Mouse (Mus musculus) thymus, adult 2 months (tissue): ENCODE results near the gene Vmn1r51. TPM values are rescaled to one million over a fixed set of nuclear protein-coding genes. Genes with fewer than 3 reads are reported as not detected.
"Not testable (repeated sequence)": the region's sequence is repeated elsewhere in the genome, so short reads cannot be mapped to it uniquely, and the experiment has no call there.

ENCODE experiments used
- DNase-seq: peaks from one replicate; pipeline ENCODE4 v3.0.0; 2021
- H3K27ac ChIP-seq: fragments of 200-500 bp; 2 replicates; pipeline ENCODE4 v1.5.1; 2012; ENCODE audit warnings: low read length, control low read depth; ENCODE audit not compliant: control insufficient read depth, insufficient read depth
- H3K27me3 ChIP-seq: fragments of 200-500 bp; 2 replicates; pipeline ENCODE4 v1.6.1; 2012; ENCODE audit warnings: mild to moderate bottlenecking, low read length, moderate library complexity, mixed read lengths; ENCODE audit not compliant: control insufficient read depth, insufficient read depth
- H3K36me3 ChIP-seq: fragments of 200-500 bp; 2 replicates; pipeline ENCODE4 v1.6.1; 2012; ENCODE audit warnings: mild to moderate bottlenecking, low read length, moderate library complexity; ENCODE audit not compliant: control insufficient read depth, insufficient read depth
- H3K4me1 ChIP-seq: fragments of 200-500 bp; replicated peaks from 2 replicates; pipeline ENCODE4 v1.6.1; 2012; ENCODE audit warnings: low read length; ENCODE audit not compliant: control insufficient read depth, insufficient read depth
- H3K4me3 ChIP-seq: fragments of 200-500 bp; 2 replicates; pipeline ENCODE4 v1.5.1; 2012; ENCODE audit warnings: mild to moderate bottlenecking, low read length, control low read depth, moderate library complexity; ENCODE audit not compliant: control insufficient read depth, insufficient read depth
- CTCF ChIP-seq: fragments of 200-500 bp; IDR thresholded peaks from 2 replicates; pipeline ENCODE4 v1.5.1; 2012; ENCODE audit warnings: mild to moderate bottlenecking, control low read depth, low read length, moderate library complexity, borderline replicate concordance; ENCODE audit not compliant: control insufficient read depth, poor library complexity, insufficient read depth; ENCODE audit errors: extremely low read depth
- POLR2A ChIP-seq: fragments of 200-500 bp; IDR thresholded peaks from 2 replicates; pipeline ENCODE4 v1.6.1; 2012; ENCODE audit warnings: mild to moderate bottlenecking, low read length, control low read depth, moderate library complexity; ENCODE audit not compliant: control insufficient read depth, poor library complexity, insufficient read depth; ENCODE audit errors: extremely low read depth
- WGBS: fragments of 180-500 bp; shearing (Covaris S2); methylation state at CpG from one replicate; pipeline ENCODE4 v1.1.7; 2018; 5-methylcytosine and 5-hydroxymethylcytosine counted together
- polyA plus RNA-seq: library from polyadenylated mRNA; depleted of rRNA; stranded (reverse); fragments of >200 nt; gene quantifications from 2 replicates; pipeline ENCODE4 v1.2.3, GENCODE M21; 2012; rRNA removed

The Vmn1r51 gene
- polyA plus RNA-seq = not detected in 2 replicates

DNA sequence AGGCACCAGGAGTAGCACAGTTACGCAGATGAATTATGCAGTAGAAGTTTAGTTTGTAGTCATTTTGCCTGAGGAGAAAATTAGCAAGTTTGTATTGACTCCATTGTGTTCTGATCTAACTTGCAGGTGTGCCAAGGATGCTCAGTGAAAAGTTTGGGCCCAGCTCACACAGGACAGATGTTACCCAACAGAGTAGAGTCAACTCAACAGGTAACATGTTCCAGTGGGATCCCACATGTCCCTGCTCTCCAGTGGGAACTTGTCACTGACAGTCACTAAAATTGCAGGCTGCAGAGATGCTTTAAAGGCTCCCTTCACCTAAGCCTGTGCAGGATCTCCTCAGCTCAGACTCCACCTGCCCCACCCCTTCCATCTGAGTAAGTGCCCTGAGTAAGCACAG lies at the start of gene Vmn1r51:
TSS of gene Vmn1r51 (plus strand) at position 301 of the 400 bp plus-strand sequence.
- H3K4me1 ChIP-seq, H3K27ac ChIP-seq, DNase-seq, H3K36me3 ChIP-seq, H3K27me3 ChIP-seq, H3K4me3 ChIP-seq: not testable (repeated sequence)
- WGBS = 93% methylated on average over 1 of the region's 1 CpGs

DNA sequence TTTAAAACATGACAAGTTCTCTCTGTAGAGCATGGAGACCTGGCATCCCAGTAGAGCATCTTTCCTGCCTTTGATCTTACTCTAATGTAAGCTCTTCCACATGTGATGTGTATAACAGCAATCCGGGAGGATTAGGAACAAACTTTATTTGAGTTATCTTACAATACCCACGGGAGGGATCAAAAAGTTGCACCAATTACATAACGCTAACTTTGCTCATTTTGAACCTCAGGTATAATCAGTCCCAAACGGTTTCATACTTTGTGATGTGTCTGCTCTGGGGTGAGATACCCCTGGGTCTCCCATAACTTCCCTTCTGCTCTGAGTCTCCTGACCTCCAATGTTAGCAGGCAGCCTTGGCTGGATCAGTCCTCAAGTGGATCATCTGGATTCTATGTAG lies 44.0 kb upstream of the Vmn1r51 start, which contains the start of gene Vmn1r49:
TSS of gene Vmn1r49 (minus strand) at position 101 of the 400 bp plus-strand sequence.
- Histone ChIP-seq H3K36me3 (no peaks in the 10 kb centered on the region), H3K27me3 (no peaks in the 10 kb centered on the region), H3K4me1 (no peaks in the 10 kb centered on the region), H3K4me3 (no peak within 1 kb of the TSS), H3K27ac (no peak within 1 kb of the TSS)
- WGBS = 88% methylated on average over 4 of the region's 4 CpGs
- TF ChIP-seq POLR2A (no peak), CTCF (no peak)
- no peak for DNase-seq

DNA sequence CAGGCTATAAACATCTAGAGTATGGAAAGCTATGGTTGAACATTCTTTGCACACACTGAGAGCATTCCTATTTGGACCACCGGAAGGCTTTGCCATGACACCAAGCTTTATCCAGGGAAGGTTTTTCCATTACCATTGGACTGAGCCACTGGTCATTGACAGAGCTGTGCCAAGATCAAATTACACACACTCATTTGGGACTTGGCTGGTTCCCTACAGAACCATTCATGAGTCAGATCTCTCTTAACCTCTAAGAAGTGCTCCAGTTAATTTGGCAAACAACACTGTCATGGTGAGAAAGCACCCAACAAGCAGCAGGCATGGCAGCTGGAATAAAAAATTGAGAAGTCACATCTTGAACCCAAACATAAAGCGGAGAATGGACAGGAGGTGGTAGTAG lies 21.8 kb upstream of the Vmn1r51 start:
- H3K4me1 ChIP-seq = no peaks in the 10 kb centered on the region
- no peaks in the 10 kb centered on the region for H3K36me3 ChIP-seq
- H3K27ac ChIP-seq = no peak overlapping the region
- WGBS = 99% methylated on average over 2 of the region's 2 CpGs
- H3K4me3 ChIP-seq = no peak overlapping the region
- TF ChIP-seq POLR2A = no peak
- TF ChIP-seq CTCF = no peak
- no peak for DNase-seq
- no peaks in the 10 kb centered on the region for H3K27me3 ChIP-seq

DNA sequence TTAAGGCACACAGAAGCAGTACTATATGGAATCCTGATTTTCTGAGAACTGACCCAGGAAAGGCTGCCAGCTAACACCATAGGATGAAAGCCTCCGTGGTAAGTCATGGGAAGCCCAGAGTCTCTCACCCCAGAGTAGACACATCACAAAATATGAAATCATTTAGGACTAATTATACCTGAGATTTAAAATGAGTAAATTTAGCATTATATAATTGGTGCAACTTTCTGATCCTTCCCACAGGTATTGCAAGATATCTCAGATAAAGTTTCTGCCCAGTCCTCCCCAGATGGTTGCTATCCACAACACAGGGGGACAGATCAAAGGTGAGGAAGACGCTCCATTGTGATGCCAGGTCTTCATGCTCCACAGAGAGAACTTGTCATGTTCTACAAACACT lies 21.3 kb upstream of the Vmn1r51 start, which contains the start of gene Vmn1r50:
TSS of gene Vmn1r50 (plus strand) at position 301 of the 400 bp plus-strand sequence.
- H3K27ac ChIP-seq = no peak within 1 kb of the TSS
- no peaks in the 10 kb centered on the region for H3K27me3 ChIP-seq
- H3K36me3 ChIP-seq = no peaks in the 10 kb centered on the region
- no peak for DNase-seq
- no peak within 1 kb of the TSS for H3K4me3 ChIP-seq
- no peaks in the 10 kb centered on the region for H3K4me1 ChIP-seq
- TF ChIP-seq CTCF = no peak
- no peak for TF ChIP-seq POLR2A
- WGBS = 54% methylated on average over 2 of the region's 2 CpGs

DNA sequence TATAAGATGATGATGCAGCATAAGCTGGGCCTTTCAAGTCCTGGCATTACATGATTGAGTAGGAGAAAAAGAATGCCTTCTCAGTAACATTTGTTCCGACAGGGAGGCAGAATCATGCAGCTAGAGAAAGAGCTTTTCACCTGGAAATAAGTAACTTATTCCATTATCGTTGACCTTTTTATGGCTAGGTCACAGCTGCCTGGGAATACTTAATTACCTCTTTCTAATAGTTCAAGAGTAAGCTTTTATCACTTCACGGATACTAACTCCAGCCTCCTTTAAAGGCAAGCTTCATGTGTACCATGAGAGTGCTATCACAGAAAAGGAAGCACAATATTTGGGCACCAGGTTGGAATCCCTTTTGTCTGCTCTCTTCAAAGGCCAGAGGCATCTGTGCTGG lies 37.7 kb downstream of the Vmn1r51 start:
- no peaks in the 10 kb centered on the region for H3K27me3 ChIP-seq
- H3K4me1 ChIP-seq = no peaks in the 10 kb centered on the region
- no peak overlapping the region for H3K27ac ChIP-seq
- TF ChIP-seq CTCF = no peak
- no peak for TF ChIP-seq POLR2A
- H3K36me3 ChIP-seq = no peaks in the 10 kb centered on the region
- no peak for DNase-seq
- 94% methylated on average over 3 of the region's 3 CpGs for WGBS
- H3K4me3 ChIP-seq = no peak overlapping the region

DNA sequence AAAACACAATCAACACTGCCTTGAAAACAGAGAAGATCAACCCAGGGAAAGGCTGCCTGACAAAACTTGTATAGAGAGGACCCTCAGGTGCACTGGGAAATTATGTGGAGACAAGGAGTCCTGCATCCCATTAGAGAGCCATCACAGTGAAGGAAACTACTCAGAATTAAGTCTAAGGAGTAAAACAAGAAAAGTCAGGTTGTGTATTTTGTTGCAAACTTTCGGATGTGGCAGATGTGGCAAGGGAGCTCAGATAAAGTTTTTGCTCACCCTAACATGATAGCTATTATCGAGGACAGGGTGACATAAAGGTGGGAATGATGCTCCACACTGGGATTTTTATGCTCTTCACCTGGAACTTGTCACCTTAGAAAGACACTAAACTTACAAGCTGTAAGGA lies 52.1 kb downstream of the Vmn1r51 start, which contains the start of gene Vmn1r52:
TSS of gene Vmn1r52 (plus strand) at position 301 of the 400 bp plus-strand sequence.
- no peak for TF ChIP-seq POLR2A
- TF ChIP-seq CTCF = no peak
- H3K4me1 ChIP-seq = no peaks in the 10 kb centered on the region
- 67% methylated on average over 2 of the region's 2 CpGs for WGBS
- no peak within 1 kb of the TSS for H3K4me3 ChIP-seq
- H3K36me3 ChIP-seq = no peaks in the 10 kb centered on the region
- no peak within 1 kb of the TSS for H3K27ac ChIP-seq
- no peaks in the 10 kb centered on the region for H3K27me3 ChIP-seq
- no peak for DNase-seq

Other genes with a start within 250 kb of the Vmn1r51 start
- not detected in 2 replicates for gene Vmn1r42, start 246.2 kb upstream of the Vmn1r51 start, polyA plus RNA-seq
- gene Vmn1r43, start 246.2 kb upstream of the Vmn1r51 start, polyA plus RNA-seq = not detected in 2 replicates
- not detected in 2 replicates for gene Vmn1r44, start 238.9 kb upstream of the Vmn1r51 start, polyA plus RNA-seq
- gene Vmn1r45, start 182.0 kb upstream of the Vmn1r51 start, polyA plus RNA-seq = not detected in 2 replicates
- not detected in 2 replicates for gene Vmn1r46, start 153.3 kb upstream of the Vmn1r51 start, polyA plus RNA-seq
- not detected in 2 replicates for gene Vmn1r47, start 106.4 kb upstream of the Vmn1r51 start, polyA plus RNA-seq
- not detected in 2 replicates for gene Vmn1r48, start 85.8 kb upstream of the Vmn1r51 start, polyA plus RNA-seq
- gene Vmn1r49, start 44.1 kb upstream of the Vmn1r51 start, polyA plus RNA-seq = not detected in 2 replicates
- not detected in 2 replicates for gene Vmn1r50, start 21.2 kb upstream of the Vmn1r51 start, polyA plus RNA-seq
- not detected in 2 replicates for gene Vmn1r52, start 52.2 kb downstream of the Vmn1r51 start, polyA plus RNA-seq
- gene V1ra8, start 80.2 kb downstream of the Vmn1r51 start, polyA plus RNA-seq = not detected in 2 replicates
- not detected in 2 replicates for gene Vmn1r53, start 101.8 kb downstream of the Vmn1r51 start, polyA plus RNA-seq
- gene Vmn1r54, start 123.7 kb downstream of the Vmn1r51 start, polyA plus RNA-seq = not detected in 2 replicates
- not detected in 2 replicates for gene BC048671, start 178.6 kb downstream of the Vmn1r51 start, polyA plus RNA-seq
- gene Chst13, start 202.6 kb downstream of the Vmn1r51 start, polyA plus RNA-seq = 0.50 and 0.57 TPM in 2 replicates
- 0.09 and 1.1 TPM in 2 replicates for gene Uroc1, start 210.7 kb downstream of the Vmn1r51 start, polyA plus RNA-seq
- 42.9 and 66.5 TPM in 2 replicates for gene Zxdc, start 246.9 kb downstream of the Vmn1r51 start, polyA plus RNA-seq